Mouse (Mus musculus) limb, embryonic 11.5 days (tissue): ENCODE measurements around the gene Zfhx3. TPM values are rescaled to one million over a fixed set of nuclear protein-coding genes. Genes with fewer than 3 reads are reported as not detected.
A peak's percentile ranks its signal among the peaks of the same experiment; 100 is the strongest.

Experiments
- ATAC-seq: fragments of 200-750 bp; cut with Nextera tagmentation; 2 replicates; pipeline ENCODE4 v1.8.0; 2017; ENCODE audit warnings: low read depth; ENCODE audit not compliant: insufficient number of reproducible peaks, low FRiP score, low TSS enrichment
- DNase-seq: peaks from one replicate; pipeline ENCODE4 v3.0.0-alpha.2; 2015; ENCODE audit warnings: low spot score
- H3K27ac ChIP-seq: fragments of 300-500 bp; sonication (generic); replicated peaks from 2 replicates; pipeline ENCODE4 v1.5.1; 2014; ENCODE audit warnings: low read depth, mild to moderate bottlenecking, low read length
- H3K27me3 ChIP-seq: fragments of 300-500 bp; sonication (generic); 2 replicates; pipeline ENCODE4 v1.6.1; 2014; ENCODE audit warnings: mild to moderate bottlenecking, low read length, mixed read lengths; ENCODE audit not compliant: control insufficient read depth, insufficient read depth
- H3K36me3 ChIP-seq: fragments of 300-500 bp; sonication (generic); 2 replicates; pipeline ENCODE4 v1.6.1; 2014; ENCODE audit warnings: mild to moderate bottlenecking, low read length, moderate library complexity, mixed read lengths; ENCODE audit not compliant: control insufficient read depth, insufficient read depth
- H3K4me1 ChIP-seq: fragments of 300-500 bp; sonication (generic); 2 replicates; pipeline ENCODE4 v1.6.1; 2014; ENCODE audit warnings: low read length, mixed read lengths; ENCODE audit not compliant: control insufficient read depth, insufficient read depth
- H3K4me2 ChIP-seq: fragments of 300-500 bp; sonication (generic); 2 replicates; pipeline ENCODE4 v1.6.1; 2014; ENCODE audit warnings: low read depth, mild to moderate bottlenecking, moderate library complexity; ENCODE audit not compliant: severe bottlenecking
- H3K4me3 ChIP-seq: fragments of 300-500 bp; sonication (generic); 2 replicates; pipeline ENCODE4 v1.5.1; 2014; ENCODE audit warnings: low read depth, low read length
- H3K9ac ChIP-seq: fragments of 300-500 bp; sonication (generic); 2 replicates; pipeline ENCODE4 v1.6.1; 2014; ENCODE audit warnings: mild to moderate bottlenecking, low read length
- H3K9me3 ChIP-seq: fragments of 300-500 bp; sonication (generic); 2 replicates; pipeline ENCODE4 v1.6.1; 2016; ENCODE audit warnings: low read length; ENCODE audit not compliant: control insufficient read depth
- WGBS: fragments of 180-500 bp; shearing (Covaris S2); extraction: QIAGEN DNeasy Blood & Tissue Kit; methylation state at CpG from one replicate; pipeline ENCODE4 v1.1.7; 2014; 5-methylcytosine and 5-hydroxymethylcytosine counted together
- polyA plus RNA-seq: library from polyadenylated mRNA; unstranded; fragments of >200 nt; fragmentation: Nextera tagmentation; extraction: Ambion mirVana; gene quantifications from 2 replicates; pipeline ENCODE4 v1.2.1, GENCODE M21; 2014

Zfhx3 gene
- polyA plus RNA-seq, 1 experiment from 2014 or later, result 36.4 TPM

DNA sequence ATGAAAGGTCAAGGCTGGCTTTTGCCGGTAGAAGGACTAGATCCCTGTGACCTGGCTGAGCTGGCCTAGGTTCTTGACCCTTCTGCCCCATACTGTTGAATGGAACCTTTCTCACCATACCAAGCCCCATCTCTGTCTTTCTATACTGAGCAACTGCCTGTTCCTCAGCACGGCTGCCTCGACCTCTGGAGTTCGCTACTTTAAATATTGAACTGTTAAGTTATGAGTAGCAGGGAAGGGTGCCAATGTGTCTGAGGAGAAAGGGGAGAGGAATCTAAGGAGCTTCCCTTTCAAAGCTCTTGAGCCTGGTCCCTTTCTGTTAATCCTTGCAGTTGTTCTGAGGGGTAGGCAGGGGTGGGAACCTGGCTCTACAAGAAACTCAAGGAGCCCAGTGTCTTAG, 799.2 kb downstream of the Zfhx3 start:
- Histone ChIP-seq H3K4me2 (no peak overlapping the region), H3K9ac (no peak overlapping the region), H3K4me1 (peaks cover 4% of the 10 kb centered on the region; the same call in 1 of the 2 replicates), H3K27me3 (no peaks in the 10 kb centered on the region), H3K4me3 (no peak overlapping the region), H3K36me3 (no peaks in the 10 kb centered on the region), H3K27ac (no peak overlapping the region), H3K9me3 (no peaks in the 10 kb centered on the region)
- 95% methylated on average over 4 of the region's 4 CpGs for WGBS
- ATAC-seq (no peak), DNase-seq (no peak)

DNA sequence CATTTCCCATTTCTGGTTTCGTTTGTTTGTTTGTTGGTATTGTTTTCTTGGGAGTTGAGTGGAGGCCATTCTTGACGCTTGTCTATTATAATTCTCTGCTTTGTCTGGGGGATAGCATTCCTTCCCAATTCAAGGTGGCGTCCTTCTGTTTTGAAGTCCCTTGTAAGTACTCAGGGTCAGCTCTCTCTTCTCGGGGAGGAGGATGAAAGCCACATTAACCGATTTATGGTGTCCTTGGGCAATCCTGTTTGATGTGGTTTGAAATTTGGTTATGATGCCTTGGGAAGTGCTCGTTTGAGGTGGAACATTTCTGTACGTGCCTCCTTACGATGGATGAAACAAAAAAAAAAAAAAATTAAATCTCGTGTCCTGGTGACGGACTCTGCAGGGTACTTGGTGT, 800.0 kb downstream of the Zfhx3 start:
- no peak for ATAC-seq
- WGBS, result 67% methylated on average over 10 of the region's 10 CpGs
- no peaks in the 10 kb centered on the region for H3K27me3 ChIP-seq

DNA sequence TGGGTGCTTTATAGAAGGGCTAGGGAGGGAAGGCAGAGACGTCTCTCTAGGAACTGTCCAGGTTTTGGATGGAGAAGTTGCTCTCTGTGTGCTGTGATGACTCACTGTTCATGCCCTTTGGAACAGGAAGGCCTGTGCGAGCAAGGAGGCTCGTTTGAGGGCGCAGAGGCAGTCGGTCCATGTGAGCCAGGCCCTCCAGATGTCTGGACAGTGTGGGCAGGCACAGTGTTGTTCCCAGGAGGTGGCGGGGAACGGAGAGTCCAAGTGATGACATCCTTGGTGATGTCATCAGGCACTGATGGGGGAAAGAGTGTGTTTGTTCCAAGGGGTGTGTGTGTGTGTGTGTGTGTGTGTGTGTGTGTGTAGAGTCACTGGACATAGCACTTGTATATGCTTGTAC, 800.8 kb downstream of the Zfhx3 start:
- Histone ChIP-seq H3K4me1 (peaks cover 3% of the 10 kb centered on the region), H3K9ac (no peak overlapping the region), H3K4me2 (no peak overlapping the region), H3K27ac (no peak overlapping the region), H3K4me3 (no peak overlapping the region), H3K27me3 (no peaks in the 10 kb centered on the region), H3K9me3 (no peaks in the 10 kb centered on the region), H3K36me3 (no peaks in the 10 kb centered on the region)
- WGBS, result 63% methylated on average over 7 of the region's 7 CpGs
- no peak for ATAC-seq
- DNase-seq, result no peak

More for the DNA sequence above, 800.0 kb downstream of the Zfhx3 start:
- Histone ChIP-seq H3K36me3 (no peaks in the 10 kb centered on the region), H3K4me1 (no peaks in the 10 kb centered on the region), H3K27ac (no peak overlapping the region), H3K9ac (no peak overlapping the region), H3K4me3 (no peak overlapping the region), H3K4me2 (no peak overlapping the region), H3K9me3 (no peaks in the 10 kb centered on the region)
- DNase-seq, result no peak

DNA sequence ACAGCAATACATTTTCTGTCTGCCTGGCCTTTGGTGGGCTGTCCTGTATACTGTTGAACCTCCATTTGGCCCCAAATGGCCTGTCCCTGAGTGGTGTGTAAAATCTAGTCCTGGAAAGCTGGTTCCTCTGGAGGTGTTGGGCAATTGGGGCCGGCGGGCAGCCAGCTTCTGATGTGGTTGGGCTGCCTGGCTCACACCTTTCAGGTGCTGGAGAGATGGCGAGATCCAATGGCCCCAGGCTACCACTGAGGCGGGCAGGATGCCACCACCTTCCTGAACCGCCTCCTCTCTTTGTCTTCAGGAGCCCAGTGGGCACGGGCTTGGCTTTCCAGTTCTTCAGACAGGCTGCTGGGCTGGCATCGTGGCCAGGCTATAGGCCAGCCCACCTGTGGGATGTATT, 803.1 kb downstream of the Zfhx3 start:
- Histone ChIP-seq H3K4me1 (peaks cover 18% of the 10 kb centered on the region), H3K4me2 (no peak overlapping the region), H3K27ac (no peak overlapping the region), H3K9ac (no peak overlapping the region), H3K27me3 (no peaks in the 10 kb centered on the region), H3K36me3 (no peaks in the 10 kb centered on the region), H3K4me3 (no peak overlapping the region), H3K9me3 (no peaks in the 10 kb centered on the region)
- ATAC-seq (no peak), DNase-seq (no peak)
- WGBS, result 86% methylated on average over 7 of the region's 7 CpGs

DNA sequence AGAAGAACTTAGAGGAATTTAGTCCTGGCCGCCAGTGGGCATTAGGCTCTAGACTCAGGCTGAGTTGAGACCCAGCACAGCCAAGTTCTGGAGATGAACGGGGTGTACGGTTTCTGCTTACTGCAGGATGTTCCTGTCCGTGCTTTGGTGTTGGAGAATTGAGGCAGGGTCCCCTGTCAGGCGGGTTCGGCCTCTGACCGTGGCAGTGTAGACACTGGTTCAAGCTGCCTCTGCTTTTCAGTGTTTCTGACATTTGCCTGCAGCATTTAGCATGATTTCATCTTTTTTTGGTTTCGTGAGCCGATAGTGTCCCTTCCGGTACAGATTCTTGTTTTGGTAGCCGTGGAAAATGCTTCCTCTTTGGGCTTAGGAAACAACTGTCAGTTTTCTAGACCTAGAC, 805.7 kb downstream of the Zfhx3 start:
- DNase-seq (no peak), ATAC-seq (no peak)
- WGBS, result 72% methylated on average over 11 of the region's 11 CpGs
- Histone ChIP-seq H3K4me2 (no peak overlapping the region), H3K36me3 (no peaks in the 10 kb centered on the region), H3K4me1 (peaks cover 18% of the 10 kb centered on the region), H3K9me3 (no peaks in the 10 kb centered on the region), H3K27ac (no peak overlapping the region), H3K9ac (no peak overlapping the region), H3K4me3 (no peak overlapping the region), H3K27me3 (no peaks in the 10 kb centered on the region)

DNA sequence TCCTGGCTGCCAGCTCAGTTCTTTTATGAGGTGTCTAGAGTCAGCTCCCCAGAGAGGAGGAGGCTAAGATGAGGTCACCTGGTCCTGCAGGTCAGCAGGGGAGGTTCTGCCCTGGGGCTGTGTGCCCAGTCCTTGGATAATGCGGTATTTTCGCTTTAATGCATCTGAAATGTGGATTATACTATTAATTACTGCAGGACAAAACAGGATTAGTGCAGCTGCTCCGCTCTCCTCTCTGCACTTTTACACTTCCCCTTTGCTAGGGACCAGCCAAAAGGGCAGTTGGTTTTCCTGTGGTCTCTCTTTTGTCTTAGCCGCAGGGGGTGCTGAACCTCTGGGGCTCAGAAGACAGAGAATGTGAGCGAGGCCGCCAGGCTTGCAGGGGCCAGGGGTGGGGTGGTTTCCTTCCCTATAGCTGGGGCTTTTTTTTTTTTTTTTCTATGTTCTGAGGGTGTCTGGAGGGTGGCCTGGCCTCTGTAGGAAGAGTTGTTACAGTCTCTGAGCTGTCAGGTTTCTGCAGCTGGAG, 806.5 kb downstream of the Zfhx3 start:
- Histone ChIP-seq H3K4me2 (no peak overlapping the region), H3K9me3 (no peaks in the 10 kb centered on the region), H3K27ac (peak overlapping the region; percentile 33), H3K27me3 (no peaks in the 10 kb centered on the region), H3K4me1 (peaks cover 18% of the 10 kb centered on the region), H3K4me3 (no peak overlapping the region), H3K36me3 (no peaks in the 10 kb centered on the region), H3K9ac (peak overlapping the region; percentile 18)
- WGBS, result 10% methylated on average over 6 of the region's 6 CpGs
- no peak for ATAC-seq
- DNase-seq, result no peak

- WGBS, result 88% methylated on average over 9 of the region's 9 CpGs
- Histone ChIP-seq H3K4me1 (peaks cover 28% of the 10 kb centered on the region), H3K4me2 (no peak overlapping the region)
Observed at GRCm38 (mm10) chr8:108750806-108751205, 808.4 kb downstream of the Zfhx3 start.

GRCm38 (mm10) chr8:108754556-108754955, 812.1 kb downstream of the Zfhx3 start:
- Histone ChIP-seq H3K4me3 (no peak overlapping the region), H3K4me2 (no peak overlapping the region), H3K4me1 (peaks cover 34% of the 10 kb centered on the region), H3K27me3 (no peaks in the 10 kb centered on the region), H3K27ac (no peak overlapping the region), H3K9me3 (no peaks in the 10 kb centered on the region), H3K9ac (no peak overlapping the region), H3K36me3 (no peaks in the 10 kb centered on the region)
- ATAC-seq (no peak), DNase-seq (no peak)
- 88% methylated on average over 6 of the region's 6 CpGs for WGBS

More at GRCm38 (mm10) chr8:108750806-108751205, 808.4 kb downstream of the Zfhx3 start:
- Histone ChIP-seq H3K27me3 (no peaks in the 10 kb centered on the region), H3K9ac (no peak overlapping the region), H3K4me3 (no peak overlapping the region), H3K27ac (no peak overlapping the region), H3K36me3 (no peaks in the 10 kb centered on the region), H3K9me3 (no peaks in the 10 kb centered on the region)
- DNase-seq (no peak), ATAC-seq (no peak)
